Mouse (Mus musculus) embryonic fibroblast, embryonic 13.5 days (primary cell): ENCODE data around the gene Mob3b.

ENCODE experiments used
- CTCF ChIP-seq: IDR thresholded peaks from 2 replicates; pipeline ENCODE4 v1.5.1; 2011; ENCODE audit warnings: mild to moderate bottlenecking, control low read depth, low read length, moderate library complexity, borderline replicate concordance; ENCODE audit not compliant: insufficient read depth
- POLR2A ChIP-seq: IDR thresholded peaks from 2 replicates; pipeline ENCODE4 v1.6.1; 2011; ENCODE audit warnings: low read depth, mild to moderate bottlenecking, control low read depth, low read length, moderate library complexity

DNA sequence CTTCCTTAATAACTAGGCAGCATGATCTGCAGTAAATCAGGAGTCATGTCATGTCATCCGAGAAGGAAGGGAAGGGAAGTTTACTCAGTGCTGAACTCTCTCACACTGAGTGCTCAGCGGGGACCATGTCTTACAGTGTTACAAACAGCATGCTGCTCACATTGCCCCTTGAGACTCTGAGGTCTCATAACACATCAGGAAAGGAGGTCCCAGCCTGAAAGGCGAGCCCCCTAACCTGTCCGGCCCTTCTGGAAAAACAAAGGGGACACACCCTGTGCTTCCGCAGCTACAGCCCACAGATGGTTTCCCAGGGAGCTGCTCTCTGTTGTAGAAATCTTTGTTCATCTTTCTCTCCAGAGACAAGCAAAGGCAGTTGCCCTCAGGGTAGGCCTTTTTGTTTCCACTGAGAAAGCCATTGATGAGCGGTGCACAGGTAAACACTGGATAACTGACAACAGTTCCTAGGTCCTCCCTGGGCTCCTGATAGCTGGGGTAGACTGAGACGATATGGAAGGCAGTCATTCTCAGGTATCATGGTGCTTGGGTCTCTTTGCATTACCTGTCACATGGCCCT is 94.1 kb downstream of the Mob3b start:
- no peak for TF ChIP-seq CTCF
- TF ChIP-seq POLR2A, result no peak
